Mouse (Mus musculus) v-Abl transformed pro-B cells (cell line): ENCODE data around the gene Yif1a.

Experiments used
- in situ Hi-C, 2 experiments: fragments of 400-800 bp; cut with MboI; formaldehyde crosslinking; loops; one replicate each; pipeline ENCODE4 v1.15.1; 2025; ENCODE audit not compliant: unreplicated experiment in 2 of 2

Gene Yif1a

DNA sequence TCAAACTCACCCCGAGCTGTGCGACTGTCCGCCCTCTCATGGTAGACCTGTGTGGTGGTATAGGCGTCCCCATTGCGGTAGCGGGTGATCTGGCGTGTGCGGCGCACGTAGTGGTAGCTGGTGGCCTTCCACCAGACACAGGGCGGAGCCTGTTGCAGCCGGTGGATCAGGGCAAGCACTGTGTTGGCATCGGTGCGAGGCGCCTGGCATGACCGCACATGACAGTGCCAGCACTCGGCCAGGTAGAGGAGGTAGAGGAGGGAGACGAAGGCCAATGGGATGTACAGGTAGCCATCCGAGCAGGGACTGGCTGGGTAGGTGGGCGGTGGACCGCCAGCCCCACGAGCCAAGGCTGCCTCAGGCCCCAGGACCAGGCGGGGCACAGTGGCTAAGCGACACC lies 5.7 kb upstream of the Yif1a start:
- in situ Hi-C loops: loop anchor here in 1 of 2 experiments (5.0 kb wide), 1 partner anchor 35 kb away; no protein-coding TSS in a partner anchor

GRCm38 (mm10) chr19:5083961-5084833 lies 4.1 kb upstream of the Yif1a start:
- in situ Hi-C loops: loop anchor here in 1 of 2 experiments (5.0 kb wide), 1 partner anchor 37 kb away; no protein-coding TSS in a partner anchor

- in situ Hi-C loops: loop anchor here (5.0 kb wide), 2 partner anchors 37 to 58 kb away; no protein-coding TSS in a partner anchor
These were observed 3.5 kb upstream of the Yif1a start for GRCm38 (mm10) chr19:5084834-5085144.

GRCm38 (mm10) chr19:5085145-5085863 lies 3.0 kb upstream of the Yif1a start, which contains the start of gene Tmem151a:
TSS of gene Tmem151a (minus strand) at chr19:5085531.
- in situ Hi-C loops: loop anchor here in 1 of 2 experiments (5.0 kb wide), 1 partner anchor 57 kb away; no protein-coding TSS in a partner anchor

DNA sequence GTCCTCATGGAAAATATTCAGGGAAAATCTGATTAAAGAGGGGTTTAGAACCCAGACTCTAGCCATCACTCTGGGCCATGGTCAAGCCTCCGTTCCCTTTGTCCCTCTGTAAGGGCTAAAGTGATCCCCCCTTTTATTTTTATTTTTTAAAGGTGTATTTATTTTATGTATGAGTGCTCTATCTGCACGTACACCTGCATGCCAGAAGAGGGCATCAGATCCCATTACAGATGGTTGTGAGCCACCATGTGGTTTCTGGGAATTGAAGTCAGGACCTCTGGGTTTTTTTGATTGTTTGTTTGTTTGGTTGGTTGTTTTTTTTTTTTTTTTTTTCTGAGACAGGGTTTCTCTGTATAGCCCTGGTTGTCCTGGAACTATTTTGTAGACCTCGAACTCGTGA lies 1.8 kb upstream of the Yif1a start:
- in situ Hi-C loops: loop anchor here in 1 of 2 experiments (5.0 kb wide), 1 partner anchor 56 kb away; no protein-coding TSS in a partner anchor

DNA sequence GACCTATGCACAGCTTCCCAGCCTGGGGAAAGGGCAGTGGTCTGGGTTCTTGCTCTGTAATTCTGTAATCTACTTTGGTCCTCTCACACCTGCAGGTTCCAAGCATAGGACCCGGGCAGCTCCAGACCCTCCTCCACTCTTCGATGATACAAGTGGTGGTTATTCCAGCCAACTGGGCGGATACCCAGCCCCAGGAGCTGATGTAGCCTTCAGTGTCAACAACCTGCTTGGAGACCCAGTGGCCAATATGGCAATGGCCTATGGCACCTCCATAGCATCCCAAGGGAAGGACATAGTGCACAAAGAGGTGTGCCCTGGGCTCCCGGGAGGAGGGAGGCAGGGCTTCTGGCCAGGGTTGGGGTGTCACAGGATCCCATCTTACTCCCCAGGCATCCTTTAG lies 986 bp downstream of the Yif1a start:
- in situ Hi-C loops: loop anchor here in 1 of 2 experiments (5.0 kb wide), 1 partner anchor 53 kb away; no protein-coding TSS in a partner anchor

DNA sequence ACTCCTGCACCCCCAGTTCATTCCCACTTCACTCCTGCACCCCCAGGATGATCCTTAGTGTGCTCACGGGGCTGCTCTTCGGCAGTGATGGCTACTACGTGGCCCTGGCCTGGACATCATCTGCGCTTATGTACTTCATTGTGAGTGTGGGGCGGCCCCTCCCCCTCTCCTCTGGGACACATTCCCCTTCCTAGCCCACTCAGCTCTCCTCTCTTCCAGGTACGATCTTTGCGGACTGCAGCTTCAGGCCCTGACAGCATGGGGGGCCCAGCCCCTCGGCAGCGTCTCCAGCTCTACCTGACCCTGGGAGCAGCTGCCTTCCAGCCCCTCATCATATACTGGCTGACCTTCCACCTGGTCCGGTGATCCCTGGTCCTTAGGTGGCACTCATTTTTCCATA lies 3.7 kb downstream of the Yif1a start:
- in situ Hi-C loops: loop anchor here in 1 of 2 experiments (5.0 kb wide), 1 partner anchor 50 kb away; no protein-coding TSS in a partner anchor

DNA sequence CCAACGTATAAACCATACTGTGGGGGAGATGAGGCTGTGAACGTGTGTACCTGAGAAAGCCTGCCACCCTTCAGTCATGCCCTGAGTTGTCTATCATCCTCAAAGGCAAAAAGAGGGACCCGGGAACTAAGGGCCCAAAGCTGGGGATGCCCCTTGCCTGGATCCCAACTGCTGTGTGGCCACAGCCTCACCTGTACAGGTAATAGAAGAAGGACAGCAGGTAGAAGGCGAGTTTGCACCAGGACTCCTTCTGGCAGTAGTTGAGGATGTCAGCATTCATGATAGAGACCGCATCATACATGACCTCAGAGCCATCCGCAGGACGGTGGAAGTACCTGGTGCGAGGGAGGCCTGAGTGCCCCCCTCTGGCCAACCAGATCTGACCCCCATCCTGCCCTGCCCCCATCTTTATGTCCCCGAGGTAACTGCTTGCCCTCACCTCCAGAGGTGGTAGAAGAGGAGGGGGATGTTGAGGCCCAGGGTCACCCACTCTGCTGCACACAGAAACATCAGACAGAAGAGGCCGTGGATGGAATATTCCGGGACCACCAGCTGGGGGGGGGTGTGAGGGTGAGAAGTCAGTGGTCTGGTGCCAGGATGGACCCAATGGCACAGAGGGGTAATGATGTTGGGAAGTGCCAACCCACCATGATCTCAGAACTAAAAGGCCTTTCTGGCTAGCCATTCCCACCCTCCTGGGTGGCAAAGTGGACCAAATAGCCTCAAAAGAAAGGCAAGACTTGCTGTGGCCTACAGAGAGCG lies 5.3 kb downstream of the Yif1a start:
- in situ Hi-C loops: loop anchor here in 1 of 2 experiments (5.0 kb wide), 1 partner anchor 49 kb away; no protein-coding TSS in a partner anchor

GRCm38 (mm10) chr19:5094243-5094632 lies 5.9 kb downstream of the Yif1a start:
- in situ Hi-C loops: loop anchor here in 1 of 2 experiments (5.0 kb wide), 1 partner anchor 48 kb away; no protein-coding TSS in a partner anchor

DNA sequence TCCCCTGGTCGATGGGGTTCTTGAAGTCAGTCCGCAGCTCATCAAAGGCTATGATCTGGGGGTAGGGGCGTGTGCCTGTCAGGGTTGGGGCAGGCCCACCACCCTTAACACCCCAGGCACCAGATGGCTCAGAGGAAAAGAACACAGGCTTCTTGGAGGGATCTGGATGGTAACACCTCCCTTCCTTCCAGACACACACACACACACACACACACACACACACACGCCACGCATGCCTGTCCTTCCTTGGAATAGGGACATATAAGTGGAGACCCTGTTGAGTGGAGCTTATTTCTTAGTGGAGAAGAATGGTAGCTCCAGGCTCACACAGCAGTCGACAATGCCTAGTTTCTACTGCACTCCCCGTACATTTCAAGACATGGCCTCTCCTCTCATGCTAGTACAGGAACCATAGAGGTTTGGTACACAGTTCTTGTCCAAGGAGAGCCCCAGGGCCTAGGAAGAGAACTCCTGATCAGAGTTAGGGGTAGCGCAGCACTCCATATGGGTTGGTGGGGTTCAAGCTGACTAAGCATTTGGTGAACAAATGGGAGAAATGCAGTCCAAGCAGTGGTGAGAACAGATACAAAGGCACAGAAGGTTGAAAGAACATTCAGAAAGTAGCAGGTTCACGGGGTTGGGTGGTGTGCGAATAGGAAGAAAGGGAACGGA lies 6.5 kb downstream of the Yif1a start:
- in situ Hi-C loops: loop anchor here in 1 of 2 experiments (5.0 kb wide), 1 partner anchor 47 kb away; no protein-coding TSS in a partner anchor

GRCm38 (mm10) chr19:5095887-5096474 lies 7.6 kb downstream of the Yif1a start:
- in situ Hi-C loops: no loop called here

- in situ Hi-C loops: no loop called here
These were observed 9.4 kb downstream of the Yif1a start for GRCm38 (mm10) chr19:5097521-5098362.

DNA sequence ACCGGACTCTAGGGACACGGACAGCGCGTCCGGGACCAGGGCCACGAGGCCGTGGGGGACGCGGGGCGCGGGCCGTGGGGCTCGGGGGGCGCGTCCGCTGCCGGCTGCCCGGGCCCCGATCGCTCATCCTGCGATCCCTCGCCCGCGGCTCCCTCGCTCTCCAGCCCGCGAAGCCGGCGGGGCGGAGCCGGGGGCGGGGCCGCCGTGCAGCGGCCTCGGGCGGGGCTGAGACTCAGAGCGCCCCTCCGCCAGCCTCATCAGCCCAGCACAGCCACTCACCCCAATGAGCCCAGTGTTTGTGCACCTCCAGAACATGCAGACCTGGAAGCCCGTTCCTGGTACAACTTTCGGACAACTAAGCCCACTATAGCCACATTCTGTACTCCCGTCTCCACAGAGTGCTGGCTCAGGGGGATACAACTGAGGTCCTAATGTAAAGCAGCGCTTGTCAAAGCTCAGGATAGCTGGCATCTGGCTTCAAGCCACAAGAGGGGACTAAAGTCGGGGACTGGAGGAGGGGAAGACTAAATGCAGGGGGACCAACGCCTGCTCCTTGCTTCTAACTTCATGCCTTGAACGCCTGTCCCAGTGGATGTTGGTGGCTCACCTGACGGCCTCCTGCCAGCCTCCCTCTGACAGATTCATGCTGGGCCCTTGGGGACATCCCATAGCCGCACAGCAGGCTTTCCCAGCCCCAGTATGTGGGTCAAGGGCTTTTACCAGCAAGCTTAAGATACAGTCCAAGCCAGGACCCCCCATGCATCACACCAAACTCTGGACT lies 10.2 kb downstream of the Yif1a start, which contains the start of gene Cnih2:
Gene Cnih2, minus strand, starts transcription at position 159 of the 781 bp plus-strand sequence.
- in situ Hi-C loops: no loop called here

DNA sequence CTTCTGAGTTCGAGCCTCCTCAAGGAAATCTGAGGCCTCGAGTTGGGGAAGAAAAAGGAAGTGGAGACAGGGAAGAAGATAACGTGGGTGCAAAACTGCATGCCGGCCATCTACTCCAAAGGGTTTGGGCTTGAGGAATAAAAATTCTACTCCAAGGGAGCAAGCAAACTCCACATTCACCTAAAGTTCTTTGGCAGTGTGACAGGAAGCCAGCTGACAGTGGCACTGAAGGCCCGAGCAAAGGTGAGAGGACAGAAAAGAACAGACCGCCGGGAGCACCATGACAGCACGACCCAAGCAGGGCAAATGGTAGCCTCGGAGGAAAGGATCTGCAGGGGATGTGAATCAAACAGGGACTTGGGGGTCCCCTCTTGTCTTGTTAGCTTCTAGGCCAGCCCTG lies 17.7 kb downstream of the Yif1a start:
- in situ Hi-C loops: no loop called here

GRCm38 (mm10) chr19:5106731-5107191 lies 18.4 kb downstream of the Yif1a start, which contains the start of gene Rab1b:
TSS of gene Rab1b (minus strand) at chr19:5107072.
- in situ Hi-C loops: no loop called here

- in situ Hi-C loops: no loop called here
These were observed 19.4 kb downstream of the Yif1a start for GRCm38 (mm10) chr19:5107556-5108270.

- in situ Hi-C loops: no loop called here
These were observed 19.9 kb downstream of the Yif1a start for GRCm38 (mm10) chr19:5108271-5108575.
